Comparison of ENCODE assay signal across 27 mouse cellular contexts in genomic region chr14:45080231-45080630, GRCm38 (mm10).
DNase-seq lines count a peak whose midpoint lies in the region; ATAC-seq and TF ChIP-seq lines count a peak whose summit lies in the region.
"Had no signal": no experiment of that assay in that cellular context is flagged by ENCODE, and none has a peak within 500 bp of the region (broad histone marks: within the 10 kb centered on the region; RNA-seq: fewer than 3 reads in every experiment).

No protein-coding gene starts in this region.

- TF ChIP-seq CTCF in MEL (IDR thresholded peaks at IDR 0.05 in 2 of 3, conservative IDR thresholded peaks at IDR 0.05 in 1 of 3; ENCODE audit: control insufficient read depth in 1 of 3, insufficient read depth in 1 of 3, low read depth in 2 of 3, low read length in 3 of 3, poor library complexity in 1 of 3, severe bottlenecking in 1 of 3): no peak

- peak; percentile 24 for DNase-seq in CD4-positive helper T cell, adult 2 months (ENCODE audit: low read depth, low spot score)
- peak; percentile 38 for DNase-seq in CD4-positive, CD25-positive, alpha-beta regulatory T cell, adult 2 months (ENCODE audit: low read depth, low spot score)
- DNase-seq in MEL (ENCODE audit: low read depth, low spot score) (no peak), adipocyte (ENCODE audit: low spot score) (no peak)
- no peak for DNase-seq in adrenal gland, adult (ENCODE audit: inconsistent age in 2 of 2, low spot score in 1 of 2)
- no peak for DNase-seq in layer of hippocampus, adult 11-12 months (ENCODE audit: low spot score)
- DNase-seq in cerebellum, postnatal 14 days: no peak
- DNase-seq: adrenal gland, postnatal 10 days; adrenal gland, postnatal 36 days; cerebellum, adult 11 months; cerebellum, adult 2 months; cerebellum, adult 9-11 months; embryo, embryonic 11 days; gastrocnemius, postnatal 25 days; heart, adult 2 months; kidney, adult 11 months had no signal

- H3K79me2 ChIP-seq in MEL (ENCODE audit: control insufficient read depth, insufficient read depth, low read length, poor library complexity): no peaks in the 10 kb centered on the region

- no peak for TF ChIP-seq POLR2A in MEL (IDR thresholded peaks at IDR 0.05; ENCODE audit: control insufficient read depth in 1 of 2, insufficient read depth in 1 of 2, low read depth in 1 of 2, low read length in 2 of 2, poor library complexity in 1 of 2)

- H3K9ac ChIP-seq in MEL (ENCODE audit: control insufficient read depth, low read depth, low read length, poor library complexity, severe bottlenecking): no peak overlapping the region
- H3K9ac ChIP-seq: embryonic facial prominence, embryonic 13.5 days; forebrain, embryonic 12.5 days; forebrain, embryonic 15.5 days; hindbrain, embryonic 12.5 days; hindbrain, embryonic 15.5 days; intestine, embryonic 15.5 days had no signal

- no peaks in the 10 kb centered on the region for H3K27me3 ChIP-seq in MEL (ENCODE audit: control insufficient read depth in 1 of 2, insufficient read depth in 2 of 2, low read length in 2 of 2)
- H3K27me3 ChIP-seq: embryonic facial prominence, embryonic 13.5 days; forebrain, embryonic 12.5 days; forebrain, embryonic 15.5 days; hindbrain, embryonic 12.5 days; hindbrain, embryonic 15.5 days; intestine, embryonic 15.5 days; Patski had no signal

- H3K4me1 ChIP-seq in MEL (ENCODE audit: control insufficient read depth in 1 of 2, insufficient read depth in 2 of 2, low read length in 2 of 2): peaks cover 5 to 11% of the 10 kb centered on the region in 2 experiments; a peak in 3 of 4 replicates
- H3K4me1 ChIP-seq: forebrain, embryonic 12.5 days; forebrain, embryonic 15.5 days; heart, embryonic 10.5 days; hindbrain, embryonic 12.5 days; hindbrain, embryonic 15.5 days; intestine, embryonic 15.5 days had no signal

- peaks cover 0 to 11% of the 10 kb centered on the region in 2 experiments; a peak in 2 of 4 replicates for H3K36me3 ChIP-seq in MEL (ENCODE audit: control insufficient read depth in 1 of 2, insufficient read depth in 2 of 2, low read length in 2 of 2)
- H3K36me3 ChIP-seq: embryonic facial prominence, embryonic 10.5 days; embryonic facial prominence, embryonic 13.5 days; forebrain, embryonic 12.5 days; forebrain, embryonic 15.5 days; heart, embryonic 10.5 days; hindbrain, embryonic 12.5 days; hindbrain, embryonic 15.5 days; intestine, embryonic 15.5 days had no signal

- H3K4me3 ChIP-seq in MEL (ENCODE audit: control insufficient read depth in 1 of 2, insufficient read depth in 1 of 2, low read depth in 2 of 2, low read length in 2 of 2): no peak overlapping the region
- H3K4me3 ChIP-seq: embryonic facial prominence, embryonic 10.5 days; embryonic facial prominence, embryonic 13.5 days; erythroblast, embryonic 14.5 days; forebrain, embryonic 12.5 days; forebrain, embryonic 15.5 days; heart, adult 2 months; heart, embryonic 10.5 days; hindbrain, embryonic 12.5 days; hindbrain, embryonic 15.5 days; intestine, embryonic 15.5 days had no signal

- TF ChIP-seq EP300 in MEL (IDR thresholded peaks at IDR 0.05; ENCODE audit: low read depth in 1 of 2, low read length in 2 of 2): no peak

- 0 out of 2 replicates have a peak, but pooled peaks have one; percentile 22 for ATAC-seq in common myeloid progenitor, adult 5-6 weeks (replicated peaks; ENCODE audit: low read depth, poor library complexity, severe bottlenecking)
- ATAC-seq: forebrain, embryonic 15.5 days; intestine, embryonic 15.5 days; Patski had no signal

- TF ChIP-seq RAD21 in MEL (IDR thresholded peaks at IDR 0.05; ENCODE audit: low read depth, low read length): no peak

- H3K27ac ChIP-seq in MEL (ENCODE audit: control insufficient read depth, low read depth, low read length): peak overlapping the region; percentile 39
- H3K27ac ChIP-seq: embryonic facial prominence, embryonic 10.5 days; embryonic facial prominence, embryonic 13.5 days; forebrain, embryonic 12.5 days; forebrain, embryonic 15.5 days; heart, adult 2 months; heart, embryonic 10.5 days; hindbrain, embryonic 12.5 days; hindbrain, embryonic 15.5 days; intestine, embryonic 15.5 days had no signal

- no peaks in the 10 kb centered on the region for H3K9me3 ChIP-seq in MEL (replicated peaks; ENCODE audit: insufficient read depth, low read length)
- H3K9me3 ChIP-seq: embryonic facial prominence, embryonic 10.5 days; forebrain, embryonic 12.5 days; forebrain, embryonic 15.5 days; heart, embryonic 10.5 days; hindbrain, embryonic 12.5 days; hindbrain, embryonic 15.5 days; intestine, embryonic 15.5 days had no signal

TF ChIP-seq in MEL, 35 proteins besides CTCF, POLR2A, EP300 and RAD21:
- TF ChIP-seq ETS1 (IDR thresholded peaks at IDR 0.05; ENCODE audit: low read depth, low read length) (0 out of 2 replicates have a peak, but pooled peaks have one; percentile 2), HCFC1 (IDR thresholded peaks at IDR 0.05; ENCODE audit: low read depth, low read length) (no peak)

Comparison
In these comparisons a context has a peak if more than half of its experiments do, and no peak if none do; other contexts are left out.
1. DNase-seq: peak in CD4-positive helper T cell, adult 2 months (single experiment) and CD4-positive, CD25-positive, alpha-beta regulatory T cell, adult 2 months (single experiment); none in MEL (single experiment), adrenal gland, adult (0 of 2), layer of hippocampus, adult 11-12 months (single experiment), cerebellum, postnatal 14 days (0 of 2) and adipocyte (single experiment).